In the genomic region with DNA sequence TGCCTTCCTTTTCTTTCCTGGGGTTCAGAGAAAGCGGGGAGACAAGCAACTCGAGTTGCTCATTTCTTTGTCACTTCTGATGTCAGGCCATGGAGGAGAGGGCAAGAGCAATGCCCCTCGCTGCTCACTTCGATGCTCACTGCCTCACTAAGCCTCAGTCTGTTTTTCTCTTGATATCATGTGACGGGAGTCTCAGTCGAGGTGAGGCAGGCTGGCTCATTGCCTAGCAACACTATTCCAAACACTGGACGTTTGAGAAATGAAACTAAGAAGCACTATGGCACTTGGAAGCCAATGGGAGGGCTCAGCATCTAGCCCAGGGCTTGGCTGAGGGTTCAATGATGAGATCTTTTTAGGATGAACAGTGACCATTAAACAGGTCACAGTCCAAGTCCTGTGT, we compare ENCODE assay signal across 16 mouse cellular contexts.
DNase-seq lines count a peak whose midpoint lies in the region; ATAC-seq and TF ChIP-seq lines count a peak whose summit lies in the region.
"Had no signal": no experiment of that assay in that cellular context is flagged by ENCODE, and none has a peak within 500 bp of the region (broad histone marks: within the 10 kb centered on the region; RNA-seq: fewer than 3 reads in every experiment).

No protein-coding gene starts in this region.

- no peak overlapping the region for H3K4me2 ChIP-seq in embryonic facial prominence, embryonic 11.5 days (ENCODE audit: low read depth, low read length)
- H3K4me2 ChIP-seq in kidney, embryonic 16.5 days (replicated peaks; ENCODE audit: low read depth, low read length): no peak overlapping the region
- H3K4me2 ChIP-seq: embryonic facial prominence, embryonic 12.5 days; neural tube, embryonic 12.5 days had no signal

- no peaks in the 10 kb centered on the region; the same call in 1 of the 2 replicates for H3K36me3 ChIP-seq in embryonic facial prominence, embryonic 11.5 days (replicated peaks; ENCODE audit: control insufficient read depth, insufficient read depth, low read depth, low read length)
- H3K36me3 ChIP-seq in embryonic facial prominence, embryonic 10.5 days (replicated peaks): peaks cover 14% of the 10 kb centered on the region; the same call in 1 of the 2 replicates
- peaks cover 7% of the 10 kb centered on the region for H3K36me3 ChIP-seq in kidney, embryonic 16.5 days (ENCODE audit: insufficient read depth, low read length)

- WGBS in embryonic facial prominence, embryonic 11.5 days: 65% methylated on average over 7 of the region's 7 CpGs
- WGBS in embryonic facial prominence, embryonic 10.5 days: 77% methylated on average over 7 of the region's 7 CpGs
- WGBS in kidney, embryonic 16.5 days: 40% methylated on average over 7 of the region's 7 CpGs

- no peak overlapping the region for H3K4me3 ChIP-seq in embryonic facial prominence, embryonic 11.5 days (ENCODE audit: low read depth, low read length)
- H3K4me3 ChIP-seq in embryonic facial prominence, embryonic 10.5 days: no peak overlapping the region
- H3K4me3 ChIP-seq in kidney, embryonic 16.5 days (ENCODE audit: low read length): no peak overlapping the region
- H3K4me3 ChIP-seq: embryonic facial prominence, embryonic 12.5 days; neural tube, embryonic 12.5 days had no signal

- no peaks in the 10 kb centered on the region for H3K9me3 ChIP-seq in embryonic facial prominence, embryonic 11.5 days (replicated peaks; ENCODE audit: control insufficient read depth, low read length)
- no peaks in the 10 kb centered on the region; the same call in 1 of the 2 replicates for H3K9me3 ChIP-seq in embryonic facial prominence, embryonic 10.5 days
- H3K9me3 ChIP-seq in kidney, embryonic 16.5 days (ENCODE audit: low read length): no peaks in the 10 kb centered on the region; the same call in 1 of the 2 replicates
- H3K9me3 ChIP-seq: embryonic facial prominence, embryonic 12.5 days; neural tube, embryonic 12.5 days had no signal

- no peak for TF ChIP-seq CTCF in brain, embryonic 14.5 days (IDR thresholded peaks at IDR 0.05; ENCODE audit: borderline replicate concordance, extremely low read depth, insufficient read depth, insufficient read length)

- no peak overlapping the region for H3K27ac ChIP-seq in embryonic facial prominence, embryonic 11.5 days (replicated peaks; ENCODE audit: low read depth, low read length)
- no peak overlapping the region for H3K27ac ChIP-seq in embryonic facial prominence, embryonic 10.5 days (replicated peaks)
- no peak overlapping the region for H3K27ac ChIP-seq in kidney, embryonic 16.5 days (ENCODE audit: low read length)
- H3K27ac ChIP-seq: embryonic facial prominence, embryonic 12.5 days; liver, embryonic 14.5 days; neural tube, embryonic 12.5 days had no signal

- no peak for ATAC-seq in embryonic facial prominence, embryonic 11.5 days (replicated peaks; ENCODE audit: insufficient number of reproducible peaks, low FRiP score, low TSS enrichment, low read depth)
- ATAC-seq in kidney, embryonic 16.5 days (ENCODE audit: low FRiP score, low TSS enrichment): peak; percentile 32; the same call in 1 of the 2 replicates
- ATAC-seq: Patski had no signal

- DNase-seq in embryonic facial prominence, embryonic 11.5 days (ENCODE audit: low spot score): peak; percentile 7
- DNase-seq in embryonic facial prominence, embryonic 10.5 days (ENCODE audit: low spot score): no peak
- DNase-seq in kidney, adult 18-20 months: no peak
- DNase-seq in brain, embryonic 14.5 days (ENCODE audit: low read depth): peak; percentile 24
- peak; percentile 27 for DNase-seq in lung, postnatal 14 days
- no peak for DNase-seq in thymus, postnatal 0 days (ENCODE audit: low spot score)
- no peak for DNase-seq in c-Kit-positive CD71-positive TER-119-positive erythroid progenitor cells, embryonic 14.5 days (ENCODE audit: low spot score)
- DNase-seq: cerebellum, adult 11 months; cerebellum, postnatal 25 days; left cerebral cortex, postnatal 4 days had no signal

- no peaks in the 10 kb centered on the region for H3K4me1 ChIP-seq in embryonic facial prominence, embryonic 11.5 days (ENCODE audit: control insufficient read depth, insufficient read depth, low read length)
- H3K4me1 ChIP-seq in embryonic facial prominence, embryonic 10.5 days: 0 out of 2 replicates have a peak, but pooled peaks cover 4% of the 10 kb centered on the region
- H3K4me1 ChIP-seq in kidney, embryonic 16.5 days (ENCODE audit: insufficient read depth, low read length): no peaks in the 10 kb centered on the region
- H3K4me1 ChIP-seq: embryonic facial prominence, embryonic 12.5 days; neural tube, embryonic 12.5 days had no signal

- no peak for TF ChIP-seq POLR2A in brain, embryonic 14.5 days (IDR thresholded peaks at IDR 0.05; ENCODE audit: borderline replicate concordance, extremely low read depth, insufficient read depth, insufficient read length, poor library complexity, severe bottlenecking)

- no peak overlapping the region for H3K9ac ChIP-seq in embryonic facial prominence, embryonic 11.5 days (replicated peaks; ENCODE audit: low read length)
- H3K9ac ChIP-seq in kidney, embryonic 16.5 days (replicated peaks; ENCODE audit: low read length): no peak overlapping the region
- H3K9ac ChIP-seq: embryonic facial prominence, embryonic 12.5 days; liver, embryonic 14.5 days; neural tube, embryonic 12.5 days had no signal

- H3K27me3 ChIP-seq in embryonic facial prominence, embryonic 11.5 days (ENCODE audit: control insufficient read depth, insufficient read depth, low read length): no peaks in the 10 kb centered on the region
- no peaks in the 10 kb centered on the region for H3K27me3 ChIP-seq in embryonic facial prominence, embryonic 10.5 days (replicated peaks; ENCODE audit: low read depth, poor library complexity, severe bottlenecking)
- no peaks in the 10 kb centered on the region for H3K27me3 ChIP-seq in kidney, embryonic 16.5 days (ENCODE audit: insufficient read depth, low read length)
- H3K27me3 ChIP-seq: CH12.LX; embryonic facial prominence, embryonic 12.5 days; neural tube, embryonic 12.5 days; Patski had no signal

Comparison
In these comparisons a context has a peak if more than half of its experiments do, and no peak if none do; other contexts are left out.
1. DNase-seq: peak in embryonic facial prominence, embryonic 11.5 days (single experiment), brain, embryonic 14.5 days (single experiment) and lung, postnatal 14 days (single experiment); none in embryonic facial prominence, embryonic 10.5 days (single experiment), kidney, adult 18-20 months (single experiment), thymus, postnatal 0 days (single experiment) and c-Kit-positive CD71-positive TER-119-positive erythroid progenitor cells, embryonic 14.5 days (single experiment).